Mouse (Mus musculus): Measurements from ENCODE around the gene Vma21. TPM values are rescaled to one million over a fixed set of nuclear protein-coding genes. Genes with fewer than 3 reads are reported as not detected.

The Vma21 gene
- polyA plus RNA-seq, 1 experiment, result 22.8 TPM

- H3K27ac ChIP-seq (ENCODE audit: insufficient read depth, low read length), result no peak overlapping the region
- no peaks in the 10 kb centered on the region for H3K4me1 ChIP-seq (ENCODE audit: control insufficient read depth, insufficient read depth, low read length)
- no peak overlapping the region for H3K4me3 ChIP-seq (ENCODE audit: insufficient read depth, low read length)
- TF ChIP-seq CTCF (IDR thresholded peaks at IDR 0.05; ENCODE audit: extremely low read depth, insufficient read depth, low read length), result no peak
Measured at GRCm38 (mm10) chrX:71846696-71847095, 31.0 kb downstream of the Vma21 start.

- Histone ChIP-seq H3K4me1 (ENCODE audit: control insufficient read depth, insufficient read depth, low read length) (no peaks in the 10 kb centered on the region), H3K4me3 (ENCODE audit: insufficient read depth, low read length) (no peak overlapping the region), H3K27ac (ENCODE audit: insufficient read depth, low read length) (no peak overlapping the region)
- TF ChIP-seq CTCF (IDR thresholded peaks at IDR 0.05; ENCODE audit: extremely low read depth, insufficient read depth, low read length), result no peak
- no peak for TF ChIP-seq POLR2A (IDR thresholded peaks at IDR 0.05; ENCODE audit: extremely low read depth, insufficient read depth, low read length)
Measured at GRCm38 (mm10) chrX:71853798-71854197, 38.1 kb downstream of the Vma21 start.

Other genes starting within 250 kb of the Vma21 start
- gene Gpr50, start 152.3 kb upstream of the Vma21 start, polyA plus RNA-seq (2012; rRNA removed), result 0.21 and 0.31 TPM in 2 replicates
- gene Gm1141, start 105.1 kb downstream of the Vma21 start, polyA plus RNA-seq (2012; rRNA removed), result 1.5 TPM in 2 replicates
- gene Prrg3, start 146.7 kb downstream of the Vma21 start, polyA plus RNA-seq (2012; rRNA removed), result 27.6 and 28.4 TPM in 2 replicates
- 0.46 and 0.47 TPM in 2 replicates for gene Fate1, start 157.1 kb downstream of the Vma21 start, polyA plus RNA-seq (2012; rRNA removed)
- 0.54 and 0.66 TPM in 2 replicates for gene Cnga2, start 175.9 kb downstream of the Vma21 start, polyA plus RNA-seq (2012; rRNA removed)